Mouse (Mus musculus) spleen, adult 2 months (tissue): ENCODE data around the gene Simc1. TPM values are rescaled to one million over a fixed set of nuclear protein-coding genes. Genes with fewer than 3 reads are reported as not detected.

ENCODE experiments used
- DNase-seq, 2 experiments: peaks; one replicate each; pipeline versions ENCODE4 v3.0.0 to v3.0.0-alpha.2; 2012 to 2021; ENCODE audit warnings: low spot score in 2 of 2, low read depth in 1 of 2
- H3K27ac ChIP-seq: fragments of 200-500 bp; 2 replicates; pipeline ENCODE4 v1.5.1; 2012; ENCODE audit warnings: low read length, inconsistent platforms; ENCODE audit not compliant: insufficient read depth
- H3K27me3 ChIP-seq: fragments of 200-500 bp; 2 replicates; pipeline ENCODE4 v1.6.1; 2012; ENCODE audit warnings: mild to moderate bottlenecking, moderate library complexity, low read length, inconsistent platforms; ENCODE audit not compliant: control insufficient read depth, insufficient read depth
- H3K36me3 ChIP-seq: fragments of 200-500 bp; 2 replicates; pipeline ENCODE4 v1.6.1; 2012; ENCODE audit warnings: mild to moderate bottlenecking, low read length, inconsistent platforms; ENCODE audit not compliant: control insufficient read depth, insufficient read depth
- H3K4me1 ChIP-seq: fragments of 200-500 bp; 2 replicates; pipeline ENCODE4 v1.6.1; 2011; ENCODE audit warnings: inconsistent platforms; ENCODE audit not compliant: control insufficient read depth, insufficient read depth, insufficient read length
- H3K4me3 ChIP-seq: fragments of 200-500 bp; 2 replicates; pipeline ENCODE4 v1.5.1; 2011; ENCODE audit warnings: mild to moderate bottlenecking, inconsistent platforms; ENCODE audit not compliant: insufficient read depth, insufficient read length; ENCODE audit errors: extremely low read depth
- CTCF ChIP-seq: fragments of 200-500 bp; IDR thresholded peaks from 2 replicates; pipeline ENCODE4 v1.5.1; 2011; ENCODE audit warnings: mild to moderate bottlenecking, inconsistent platforms; ENCODE audit not compliant: insufficient read depth, insufficient read length, insufficient replicate concordance; ENCODE audit errors: extremely low read depth
- POLR2A ChIP-seq: fragments of 200-500 bp; IDR thresholded peaks from 2 replicates; pipeline ENCODE4 v1.6.1; 2011; ENCODE audit warnings: low read depth, low read length, inconsistent platforms
- WGBS: fragments of 180-500 bp; shearing (Covaris S2); methylation state at CpG from one replicate; pipeline ENCODE4 v1.1.7; 2018; 5-methylcytosine and 5-hydroxymethylcytosine counted together
- polyA plus RNA-seq: library from polyadenylated mRNA; depleted of rRNA; stranded (reverse); fragments of >200 nt; gene quantifications from 2 replicates; pipeline ENCODE4 v1.2.3, GENCODE M21; 2012

The Simc1 gene
- polyA plus RNA-seq, 1 experiment = 7.3 TPM

- TF ChIP-seq POLR2A (no peak), CTCF (no peak)
- no peak for DNase-seq
- H3K27ac ChIP-seq = no peak overlapping the region
- H3K4me3 ChIP-seq = no peak overlapping the region
- WGBS = 79% methylated on average over 4 of the region's 4 CpGs
- peaks cover 5% of the 10 kb centered on the region for H3K4me1 ChIP-seq
- H3K36me3 ChIP-seq = no peaks in the 10 kb centered on the region
- H3K27me3 ChIP-seq = no peaks in the 10 kb centered on the region
Observed at GRCm38 (mm10) chr13:54570736-54571135, 67.2 kb downstream of the Simc1 start.

GRCm38 (mm10) chr13:54571637-54572036 is 68.1 kb downstream of the Simc1 start:
- peaks cover 6% of the 10 kb centered on the region for H3K4me1 ChIP-seq
- WGBS = 64% methylated on average over 2 of the region's 2 CpGs
- no peak for DNase-seq
- no peaks in the 10 kb centered on the region for H3K27me3 ChIP-seq
- no peaks in the 10 kb centered on the region for H3K36me3 ChIP-seq
- no peak overlapping the region for H3K27ac ChIP-seq
- TF ChIP-seq CTCF (no peak), POLR2A (no peak)
- H3K4me3 ChIP-seq = no peak overlapping the region

- H3K4me3 ChIP-seq = no peak overlapping the region
Observed at GRCm38 (mm10) chr13:54572621-54573020, 69.0 kb downstream of the Simc1 start.

GRCm38 (mm10) chr13:54574854-54575481 is 71.4 kb downstream of the Simc1 start, which contains the start of gene Arl10:
Arl10 (plus strand) TSS chr13:54575015.
- Histone ChIP-seq H3K27ac (peak within 1 kb of the TSS; percentile 43; the same call in 1 of the 2 replicates), H3K27me3 (no peaks in the 10 kb centered on the region), H3K4me3 (peak within 1 kb of the TSS; percentile 82), H3K4me1 (peaks cover 19% of the 10 kb centered on the region), H3K36me3 (no peaks in the 10 kb centered on the region)
- WGBS = under 1% methylated on average over 55 of the region's 55 CpGs
- DNase-seq = peak in 1 of 2 experiments; percentile 60
- no peak for TF ChIP-seq CTCF
- TF ChIP-seq POLR2A = no peak

More at GRCm38 (mm10) chr13:54572621-54573020, 69.0 kb downstream of the Simc1 start:
- peaks cover 8% of the 10 kb centered on the region for H3K4me1 ChIP-seq
- DNase-seq = no peak
- no peak overlapping the region for H3K27ac ChIP-seq
- 82% methylated on average over 4 of the region's 4 CpGs for WGBS
- TF ChIP-seq CTCF = no peak
- TF ChIP-seq POLR2A = no peak
- no peaks in the 10 kb centered on the region for H3K36me3 ChIP-seq
- H3K27me3 ChIP-seq = no peaks in the 10 kb centered on the region

- peak overlapping the region; percentile 82; the same call in 1 of the 2 replicates for H3K4me3 ChIP-seq
- WGBS = 14% methylated on average over 19 of the region's 19 CpGs
- H3K36me3 ChIP-seq = peaks cover under 1% of the 10 kb centered on the region; the same call in 1 of the 2 replicates
- no peaks in the 10 kb centered on the region for H3K27me3 ChIP-seq
- DNase-seq = no peak
- no peak overlapping the region for H3K27ac ChIP-seq
- TF ChIP-seq POLR2A (no peak), CTCF (no peak)
- peaks cover 19% of the 10 kb centered on the region for H3K4me1 ChIP-seq
Observed at GRCm38 (mm10) chr13:54575489-54575888, 71.9 kb downstream of the Simc1 start.

GRCm38 (mm10) chr13:54577652-54578507 is 74.3 kb downstream of the Simc1 start:
- WGBS = 54% methylated on average over 21 of the region's 21 CpGs
- peaks cover 19% of the 10 kb centered on the region for H3K4me1 ChIP-seq
- DNase-seq = peak in 1 of 2 experiments; percentile 52
- peaks cover 5% of the 10 kb centered on the region for H3K36me3 ChIP-seq
- H3K27ac ChIP-seq = peak overlapping the region; percentile 26; the same call in 1 of the 2 replicates
- H3K27me3 ChIP-seq = no peaks in the 10 kb centered on the region
- H3K4me3 ChIP-seq = peak overlapping the region; percentile 2; the same call in 1 of the 2 replicates
- TF ChIP-seq POLR2A (no peak), CTCF (no peak)

- Histone ChIP-seq H3K27me3 (no peaks in the 10 kb centered on the region), H3K4me1 (peaks cover 13% of the 10 kb centered on the region; the same call in 1 of the 2 replicates), H3K4me3 (no peak overlapping the region), H3K27ac (no peak overlapping the region), H3K36me3 (peaks cover 19% of the 10 kb centered on the region)
- 91% methylated on average over 2 of the region's 2 CpGs for WGBS
- no peak for DNase-seq
- TF ChIP-seq CTCF = no peak
- TF ChIP-seq POLR2A = no peak
Observed at GRCm38 (mm10) chr13:54581385-54581784, 77.8 kb downstream of the Simc1 start.
